Mouse (Mus musculus) heart, embryonic 11.5 days (tissue): Measurements from ENCODE around the gene Lnx1. TPM values are rescaled to one million over a fixed set of nuclear protein-coding genes. Genes with fewer than 3 reads are reported as not detected.

Source experiments
- ATAC-seq: fragments of 200-750 bp; cut with Nextera tagmentation; replicated peaks from 2 replicates; pipeline ENCODE4 v1.8.0; 2017; ENCODE audit warnings: moderate library complexity; ENCODE audit not compliant: insufficient number of reproducible peaks, low FRiP score, low TSS enrichment
- H3K27ac ChIP-seq: fragments of 300-500 bp; sonication (generic); 2 replicates; pipeline ENCODE4 v1.5.1; 2014; ENCODE audit warnings: mild to moderate bottlenecking, low read depth, low read length
- H3K27me3 ChIP-seq: fragments of 300-500 bp; sonication (generic); 2 replicates; pipeline ENCODE4 v1.6.1; 2014; ENCODE audit warnings: mild to moderate bottlenecking, low read length, mixed read lengths; ENCODE audit not compliant: control insufficient read depth, insufficient read depth
- H3K36me3 ChIP-seq: fragments of 300-500 bp; sonication (generic); 2 replicates; pipeline ENCODE4 v1.6.1; 2014; ENCODE audit warnings: mild to moderate bottlenecking, low read length, moderate library complexity, mixed read lengths; ENCODE audit not compliant: control insufficient read depth, insufficient read depth
- H3K4me1 ChIP-seq: fragments of 300-500 bp; sonication (generic); 2 replicates; pipeline ENCODE4 v1.6.1; 2014; ENCODE audit warnings: low read length; ENCODE audit not compliant: control insufficient read depth, insufficient read depth
- H3K4me2 ChIP-seq: fragments of 300-500 bp; sonication (generic); 2 replicates; pipeline ENCODE4 v1.6.1; 2014; ENCODE audit warnings: mild to moderate bottlenecking, moderate library complexity
- H3K4me3 ChIP-seq: fragments of 300-500 bp; sonication (generic); 2 replicates; pipeline ENCODE4 v1.5.1; 2014; ENCODE audit warnings: low read depth, low read length
- H3K9ac ChIP-seq: fragments of 300-500 bp; sonication (generic); 2 replicates; pipeline ENCODE4 v1.6.1; 2014; ENCODE audit warnings: mild to moderate bottlenecking, low read depth, low read length, moderate library complexity
- H3K9me3 ChIP-seq: fragments of 300-500 bp; sonication (generic); replicated peaks from 2 replicates; pipeline ENCODE4 v1.6.1; 2016; ENCODE audit warnings: low read length; ENCODE audit not compliant: control insufficient read depth
- WGBS: fragments of 180-500 bp; shearing (Covaris S2); extraction: QIAGEN DNeasy Blood & Tissue Kit; methylation state at CpG from one replicate; pipeline ENCODE4 v1.1.7; 2014; ENCODE audit not compliant: insufficient replicate concordance; 5-methylcytosine and 5-hydroxymethylcytosine counted together
- polyA plus RNA-seq: library from polyadenylated mRNA; unstranded; fragments of >200 nt; fragmentation: Nextera tagmentation; extraction: Ambion mirVana; gene quantifications from 2 replicates; pipeline ENCODE4 v1.2.1, GENCODE M21; 2014

Lnx1 gene
- polyA plus RNA-seq, 1 experiment from 2014 or later: 0.70 TPM

- no peaks in the 10 kb centered on the region for H3K9me3 ChIP-seq
- no peak overlapping the region for H3K4me3 ChIP-seq
- H3K36me3 ChIP-seq: no peaks in the 10 kb centered on the region
- ATAC-seq: no peak
- 81% methylated on average over 3 of the region's 3 CpGs for WGBS
- H3K4me2 ChIP-seq: no peak overlapping the region
- H3K4me1 ChIP-seq: peaks cover 19% of the 10 kb centered on the region
- H3K9ac ChIP-seq: no peak overlapping the region
- no peaks in the 10 kb centered on the region for H3K27me3 ChIP-seq
- H3K27ac ChIP-seq: no peak overlapping the region
These were observed 84.1 kb downstream of the Lnx1 start for GRCm38 (mm10) chr5:74618573-74619059.

GRCm38 (mm10) chr5:74617816-74618572 is 84.7 kb downstream of the Lnx1 start:
- no peak overlapping the region for H3K4me3 ChIP-seq

GRCm38 (mm10) chr5:74613491-74614151 is 89.1 kb downstream of the Lnx1 start:
- no peaks in the 10 kb centered on the region for H3K27me3 ChIP-seq
- H3K4me2 ChIP-seq: peak overlapping the region; percentile 56
- peak overlapping the region; percentile 35; the same call in 1 of the 2 replicates for H3K27ac ChIP-seq
- ATAC-seq: no peak
- H3K9ac ChIP-seq: peak overlapping the region; percentile 18; the same call in 1 of the 2 replicates
- WGBS: 14% methylated on average over 18 of the region's 18 CpGs
- no peak overlapping the region for H3K4me3 ChIP-seq
- H3K36me3 ChIP-seq: no peaks in the 10 kb centered on the region
- H3K9me3 ChIP-seq: no peaks in the 10 kb centered on the region
- H3K4me1 ChIP-seq: peaks cover 11% of the 10 kb centered on the region; the same call in 1 of the 2 replicates

More at GRCm38 (mm10) chr5:74617816-74618572, 84.7 kb downstream of the Lnx1 start:
- no peak for ATAC-seq
- H3K27ac ChIP-seq: no peak overlapping the region
- no peak overlapping the region for H3K4me2 ChIP-seq
- no peaks in the 10 kb centered on the region for H3K27me3 ChIP-seq
- H3K9me3 ChIP-seq: no peaks in the 10 kb centered on the region
- 57% methylated on average over 13 of the region's 13 CpGs for WGBS
- no peak overlapping the region for H3K9ac ChIP-seq
- H3K4me1 ChIP-seq: peaks cover 23% of the 10 kb centered on the region
- no peaks in the 10 kb centered on the region for H3K36me3 ChIP-seq

- peaks cover 11% of the 10 kb centered on the region; the same call in 1 of the 2 replicates for H3K4me1 ChIP-seq
- ATAC-seq: no peak
- H3K9me3 ChIP-seq: no peaks in the 10 kb centered on the region
- H3K27me3 ChIP-seq: no peaks in the 10 kb centered on the region
- H3K4me2 ChIP-seq: no peak overlapping the region
- no peak overlapping the region for H3K9ac ChIP-seq
- no peak overlapping the region for H3K4me3 ChIP-seq
- no peak overlapping the region for H3K27ac ChIP-seq
- WGBS: 54% methylated on average over 5 of the region's 5 CpGs
- no peaks in the 10 kb centered on the region for H3K36me3 ChIP-seq
These were observed 90.0 kb downstream of the Lnx1 start for GRCm38 (mm10) chr5:74612713-74613112.

GRCm38 (mm10) chr5:74610511-74610910 is 92.2 kb downstream of the Lnx1 start:
- Histone ChIP-seq H3K4me3 (no peak overlapping the region), H3K9me3 (no peaks in the 10 kb centered on the region), H3K9ac (no peak overlapping the region), H3K27me3 (no peaks in the 10 kb centered on the region), H3K27ac (no peak overlapping the region), H3K4me2 (no peak overlapping the region), H3K36me3 (no peaks in the 10 kb centered on the region), H3K4me1 (peaks cover 11% of the 10 kb centered on the region; the same call in 1 of the 2 replicates)
- no peak for ATAC-seq
- WGBS: 69% methylated on average over 10 of the region's 10 CpGs

GRCm38 (mm10) chr5:74606213-74606612 is 96.5 kb downstream of the Lnx1 start:
- Histone ChIP-seq H3K9me3 (no peaks in the 10 kb centered on the region), H3K4me3 (no peak overlapping the region), H3K27ac (no peak overlapping the region), H3K4me1 (no peaks in the 10 kb centered on the region; the same call in none of the 2 replicates), H3K36me3 (no peaks in the 10 kb centered on the region), H3K4me2 (no peak overlapping the region), H3K9ac (no peak overlapping the region), H3K27me3 (no peaks in the 10 kb centered on the region)
- 87% methylated on average over 8 of the region's 8 CpGs for WGBS
- ATAC-seq: no peak

- H3K4me2 ChIP-seq: no peak overlapping the region
- 51% methylated on average over 4 of the region's 4 CpGs for WGBS
- no peaks in the 10 kb centered on the region for H3K9me3 ChIP-seq
- H3K36me3 ChIP-seq: no peaks in the 10 kb centered on the region; the same call in 1 of the 2 replicates
- no peaks in the 10 kb centered on the region for H3K27me3 ChIP-seq
- no peak overlapping the region for H3K9ac ChIP-seq
- no peaks in the 10 kb centered on the region; the same call in none of the 2 replicates for H3K4me1 ChIP-seq
- ATAC-seq: no peak
- H3K4me3 ChIP-seq: no peak overlapping the region
- H3K27ac ChIP-seq: no peak overlapping the region
These were observed 99.4 kb downstream of the Lnx1 start for GRCm38 (mm10) chr5:74603306-74603705.

- Histone ChIP-seq H3K27me3 (no peaks in the 10 kb centered on the region), H3K9me3 (no peaks in the 10 kb centered on the region), H3K27ac (no peak overlapping the region), H3K36me3 (peaks cover under 1% of the 10 kb centered on the region; the same call in 1 of the 2 replicates), H3K9ac (no peak overlapping the region), H3K4me2 (no peak overlapping the region), H3K4me1 (no peaks in the 10 kb centered on the region; the same call in none of the 2 replicates), H3K4me3 (no peak overlapping the region)
- ATAC-seq: no peak
- WGBS: 76% methylated on average over 10 of the region's 10 CpGs
These were observed 100.3 kb downstream of the Lnx1 start for GRCm38 (mm10) chr5:74602371-74602770.
